Mouse (Mus musculus): Measurements from ENCODE around the gene Gstp1. TPM values are rescaled to one million over a fixed set of nuclear protein-coding genes. Genes with fewer than 3 reads are reported as not detected.
A peak's percentile ranks its signal among the peaks of the same experiment; 100 is the strongest.

The Gstp1 gene
- polyA plus RNA-seq, 2 experiments = 274 to 511 TPM

DNA sequence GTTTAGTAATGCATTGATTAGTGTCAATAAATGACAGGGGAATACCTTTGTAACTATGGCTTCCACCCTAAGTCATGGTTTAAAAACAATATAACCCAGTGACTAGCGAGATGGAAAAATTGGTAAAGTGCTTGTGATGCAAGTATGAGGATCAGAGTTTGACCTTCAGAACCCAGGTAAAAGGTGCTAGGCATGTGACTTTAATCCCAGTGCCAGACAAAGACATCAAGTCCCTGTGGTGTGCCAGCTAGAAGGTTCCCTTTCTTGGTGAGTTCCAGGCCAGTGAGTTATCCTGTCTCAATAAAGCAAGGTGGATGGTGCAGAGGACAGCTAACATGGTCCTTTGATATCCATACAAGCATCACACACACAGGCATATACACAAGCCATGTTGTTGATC lies 37.7 kb upstream of the Gstp1 start:
- no peaks in the 10 kb centered on the region for H3K36me3 ChIP-seq (replicated peaks; ENCODE audit: control insufficient read depth, insufficient read depth, low read depth)
- no peak overlapping the region for H3K9ac ChIP-seq (replicated peaks)
- WGBS (ENCODE audit: insufficient replicate concordance) = 54% methylated on average over 1 of the region's 1 CpGs
- ATAC-seq (ENCODE audit: insufficient read depth) = no peak
- peaks cover 12 to 19% of the 10 kb centered on the region in 2 experiments for H3K4me1 ChIP-seq (replicated peaks; ENCODE audit: control insufficient read depth in 2 of 2, insufficient read depth in 2 of 2, low read length in 1 of 2)
- H3K4me3 ChIP-seq (ENCODE audit: insufficient read depth in 1 of 2, low read depth in 2 of 2, low read length in 2 of 2) = no peak overlapping the region
- H3K27ac ChIP-seq = no peak overlapping the region
- no peak for DNase-seq (ENCODE audit: low read depth in 3 of 3, low spot score in 3 of 3)
- TF ChIP-seq CTCF (IDR thresholded peaks at IDR 0.05; ENCODE audit: low read depth) = no peak
- H3K9me3 ChIP-seq (ENCODE audit: control insufficient read depth, low read length) = no peaks in the 10 kb centered on the region
- no peaks in the 10 kb centered on the region for H3K27me3 ChIP-seq (ENCODE audit: control insufficient read depth, insufficient read depth, low read length)
- H3K4me2 ChIP-seq (ENCODE audit: low read depth) = no peak overlapping the region

DNA sequence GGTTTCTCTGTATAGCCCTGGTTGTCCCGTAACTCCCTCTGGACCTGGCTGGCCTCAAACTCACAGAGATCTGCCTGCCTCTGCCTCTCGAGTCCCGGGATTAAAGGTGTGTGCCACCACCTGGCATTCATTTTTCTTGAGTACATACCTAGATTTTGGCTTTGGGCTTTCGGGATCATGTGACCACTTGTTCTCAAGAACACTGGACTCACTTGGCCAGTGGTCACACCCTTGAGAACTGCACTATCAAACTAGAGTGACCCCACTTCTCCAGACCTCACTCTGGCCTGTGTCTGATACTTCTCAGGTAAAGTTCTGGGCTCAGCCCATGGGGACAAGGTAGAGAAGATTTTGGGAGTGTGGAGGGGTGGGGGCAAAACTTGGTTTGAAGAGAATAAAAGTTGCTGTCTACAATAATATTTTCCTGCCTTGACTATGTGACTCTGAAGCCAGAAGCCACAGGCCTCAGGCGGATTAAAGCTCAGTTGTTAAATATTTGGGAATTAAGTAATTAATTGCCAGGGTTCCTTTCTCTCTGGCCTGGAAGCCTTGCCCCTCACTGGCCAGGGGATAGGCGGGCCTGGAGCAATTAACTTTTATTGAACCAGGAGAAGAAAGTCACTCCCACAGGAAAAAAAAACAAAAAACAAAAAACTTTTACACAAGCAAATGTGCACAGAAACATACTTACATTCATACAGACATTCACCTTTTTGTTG lies 35.1 kb upstream of the Gstp1 start:
- no peak overlapping the region for H3K9ac ChIP-seq (replicated peaks)
- WGBS (ENCODE audit: insufficient replicate concordance) = 62% methylated on average over 6 of the region's 6 CpGs
- no peak overlapping the region for H3K27ac ChIP-seq
- no peak for ATAC-seq (ENCODE audit: insufficient read depth)
- H3K4me2 ChIP-seq (ENCODE audit: low read depth) = no peak overlapping the region
- DNase-seq (ENCODE audit: low read depth in 3 of 3, low spot score in 3 of 3) = no peak
- no peak for TF ChIP-seq CTCF (IDR thresholded peaks at IDR 0.05; ENCODE audit: low read depth)
- no peak for TF ChIP-seq EP300 (IDR thresholded peaks at IDR 0.05; ENCODE audit: low read depth)
- H3K27me3 ChIP-seq (ENCODE audit: control insufficient read depth, insufficient read depth, low read length) = no peaks in the 10 kb centered on the region
- H3K4me3 ChIP-seq (ENCODE audit: insufficient read depth in 1 of 2, low read depth in 2 of 2, low read length in 2 of 2) = no peak overlapping the region
- H3K4me1 ChIP-seq (replicated peaks; ENCODE audit: control insufficient read depth in 2 of 2, insufficient read depth in 2 of 2, low read length in 1 of 2) = peaks cover 0 to 6% of the 10 kb centered on the region in 2 experiments; a peak in 1 of 4 replicates
- H3K9me3 ChIP-seq (ENCODE audit: control insufficient read depth, low read length) = no peaks in the 10 kb centered on the region
- no peaks in the 10 kb centered on the region for H3K36me3 ChIP-seq (replicated peaks; ENCODE audit: control insufficient read depth, insufficient read depth, low read depth)

DNA sequence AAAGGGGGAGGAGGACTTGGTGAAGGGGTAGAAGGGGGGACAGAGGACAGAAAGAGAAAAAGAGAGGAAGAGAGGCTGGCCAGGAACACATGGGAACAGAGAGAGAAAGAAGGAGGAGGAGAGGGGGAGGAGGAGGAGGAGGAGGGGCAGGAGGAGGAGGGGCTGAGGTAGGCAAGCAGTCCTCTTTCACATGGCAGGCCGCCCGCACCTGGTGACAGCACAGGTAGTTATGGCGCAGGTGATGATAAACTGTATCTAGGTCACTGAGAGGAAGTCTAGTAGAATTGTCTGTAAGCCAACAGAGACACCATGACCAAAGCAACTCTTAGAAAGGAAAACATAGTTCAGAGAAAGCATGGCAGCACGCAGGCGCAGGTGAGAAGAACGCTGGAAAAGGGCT lies 33.6 kb upstream of the Gstp1 start:
- 79% methylated on average over 6 of the region's 6 CpGs for WGBS (ENCODE audit: insufficient replicate concordance)
- H3K4me2 ChIP-seq (ENCODE audit: low read depth) = no peak overlapping the region
- no peak overlapping the region for H3K4me3 ChIP-seq (ENCODE audit: insufficient read depth in 1 of 2, low read depth in 2 of 2, low read length in 2 of 2)
- no peak overlapping the region for H3K9ac ChIP-seq (replicated peaks)
- DNase-seq (ENCODE audit: low read depth in 3 of 3, low spot score in 3 of 3) = no peak
- no peak for TF ChIP-seq CTCF (IDR thresholded peaks at IDR 0.05; ENCODE audit: low read depth)
- TF ChIP-seq EP300 (IDR thresholded peaks at IDR 0.05; ENCODE audit: low read depth) = no peak
- H3K27ac ChIP-seq = no peak overlapping the region
- H3K9me3 ChIP-seq (ENCODE audit: control insufficient read depth, low read length) = no peaks in the 10 kb centered on the region
- no peak for ATAC-seq (ENCODE audit: insufficient read depth)
- peaks cover 2 to 9% of the 10 kb centered on the region in 2 experiments; a peak in 1 of 4 replicates for H3K4me1 ChIP-seq (replicated peaks; ENCODE audit: control insufficient read depth in 2 of 2, insufficient read depth in 2 of 2, low read length in 1 of 2)
- no peaks in the 10 kb centered on the region for H3K36me3 ChIP-seq (replicated peaks; ENCODE audit: control insufficient read depth, insufficient read depth, low read depth)
- H3K27me3 ChIP-seq (ENCODE audit: control insufficient read depth, insufficient read depth, low read length) = no peaks in the 10 kb centered on the region

DNA sequence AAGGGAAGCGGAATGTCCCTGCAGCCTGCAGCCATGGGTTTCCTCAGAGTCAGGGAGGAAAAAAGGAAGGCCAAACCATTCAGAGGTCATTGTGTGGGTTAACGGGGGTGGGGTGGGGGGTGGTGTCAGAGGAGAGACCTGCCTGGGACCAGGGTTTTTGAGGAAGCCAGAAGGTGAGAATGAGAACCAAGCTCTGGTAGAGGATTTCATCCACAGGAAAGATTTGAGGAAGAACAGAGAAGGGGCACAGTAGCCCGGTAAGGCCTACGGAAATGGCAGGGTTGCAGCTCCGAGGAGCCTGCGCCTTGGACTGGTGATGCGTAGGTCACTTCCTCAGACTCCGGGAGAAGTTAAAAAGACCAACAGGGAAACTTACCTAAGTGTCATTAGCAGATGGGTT lies 33.0 kb upstream of the Gstp1 start:
- WGBS (ENCODE audit: insufficient replicate concordance) = 42% methylated on average over 8 of the region's 8 CpGs
- H3K27me3 ChIP-seq (ENCODE audit: control insufficient read depth, insufficient read depth, low read length) = no peaks in the 10 kb centered on the region
- H3K27ac ChIP-seq = no peak overlapping the region
- H3K4me2 ChIP-seq (ENCODE audit: low read depth) = no peak overlapping the region
- H3K36me3 ChIP-seq (replicated peaks; ENCODE audit: control insufficient read depth, insufficient read depth, low read depth) = no peaks in the 10 kb centered on the region
- TF ChIP-seq EP300 (IDR thresholded peaks at IDR 0.05; ENCODE audit: low read depth) (no peak), CTCF (IDR thresholded peaks at IDR 0.05; ENCODE audit: low read depth) (no peak)
- H3K9ac ChIP-seq (replicated peaks) = no peak overlapping the region
- DNase-seq (ENCODE audit: low read depth in 3 of 3, low spot score in 3 of 3) (no peak), ATAC-seq (ENCODE audit: insufficient read depth) (0 out of 2 replicates have a peak, but pooled peaks have one; percentile 23)
- H3K9me3 ChIP-seq (ENCODE audit: control insufficient read depth, low read length) = no peaks in the 10 kb centered on the region
- peaks cover 2 to 9% of the 10 kb centered on the region in 2 experiments; a peak in 1 of 4 replicates for H3K4me1 ChIP-seq (replicated peaks; ENCODE audit: control insufficient read depth in 2 of 2, insufficient read depth in 2 of 2, low read length in 1 of 2)
- H3K4me3 ChIP-seq (ENCODE audit: insufficient read depth in 1 of 2, low read depth in 2 of 2, low read length in 2 of 2) = no peak overlapping the region

DNA sequence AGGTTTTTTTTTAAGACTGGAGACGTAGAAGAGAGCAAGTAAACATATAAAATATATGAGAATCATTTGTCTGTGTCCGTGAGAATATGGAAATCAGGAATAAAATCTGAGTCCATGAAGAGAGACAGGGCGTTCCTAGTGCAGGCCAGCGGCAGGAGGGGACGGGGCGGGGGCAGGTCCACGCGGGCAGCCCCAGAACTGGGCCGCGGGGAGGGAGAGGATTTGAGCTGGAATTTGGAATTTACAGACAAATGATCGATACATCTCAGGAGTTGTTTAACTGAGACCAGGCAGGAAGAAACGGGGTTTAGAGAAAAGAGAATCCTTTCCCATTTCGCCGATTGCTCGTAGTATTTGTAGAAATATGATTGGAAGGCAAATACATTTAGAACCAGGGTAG lies 32.5 kb upstream of the Gstp1 start:
- Histone ChIP-seq H3K36me3 (replicated peaks; ENCODE audit: control insufficient read depth, insufficient read depth, low read depth) (no peaks in the 10 kb centered on the region), H3K27me3 (ENCODE audit: control insufficient read depth, insufficient read depth, low read length) (no peaks in the 10 kb centered on the region), H3K9ac (replicated peaks) (no peak overlapping the region), H3K4me1 (replicated peaks; ENCODE audit: control insufficient read depth in 2 of 2, insufficient read depth in 2 of 2, low read length in 1 of 2) (peaks cover 2 to 9% of the 10 kb centered on the region in 2 experiments; a peak in 1 of 4 replicates), H3K4me2 (ENCODE audit: low read depth) (no peak overlapping the region), H3K27ac (no peak overlapping the region), H3K9me3 (ENCODE audit: control insufficient read depth, low read length) (no peaks in the 10 kb centered on the region), H3K4me3 (ENCODE audit: insufficient read depth in 1 of 2, low read depth in 2 of 2, low read length in 2 of 2) (no peak overlapping the region)
- DNase-seq (ENCODE audit: low read depth in 3 of 3, low spot score in 3 of 3) (no peak), ATAC-seq (ENCODE audit: insufficient read depth) (no peak)
- 55% methylated on average over 15 of the region's 15 CpGs for WGBS (ENCODE audit: insufficient replicate concordance)
- TF ChIP-seq CTCF (IDR thresholded peaks at IDR 0.05; ENCODE audit: low read depth) (no peak), EP300 (IDR thresholded peaks at IDR 0.05; ENCODE audit: low read depth) (no peak)

Data from liver, embryonic 14.5 days (tissue).